In genomic region chr7:142659181-142659681, GRCm38 (mm10) we compare ENCODE assay signal across 8 mouse cellular contexts. TPM values are rescaled to one million over a fixed set of nuclear protein-coding genes. Genes with fewer than 3 reads are reported as not detected.
DNase-seq lines count a peak whose midpoint lies in the region; ATAC-seq lines count a peak whose summit lies in the region.

No protein-coding gene starts in this region.

- peak overlapping the region; percentile 54 for H3K4me3 ChIP-seq in forebrain, embryonic 10.5 days
- peak overlapping the region; percentile 58 for H3K4me3 ChIP-seq in intestine, embryonic 15.5 days (replicated peaks)

- H3K9ac ChIP-seq in intestine, embryonic 15.5 days: peak overlapping the region; percentile 74

- peak; percentile 82 for ATAC-seq in intestine, embryonic 15.5 days

- H3K27me3 ChIP-seq in forebrain, embryonic 10.5 days (ENCODE audit: poor library complexity, severe bottlenecking): peaks cover 100% of the 10 kb centered on the region
- peaks cover 82% of the 10 kb centered on the region for H3K27me3 ChIP-seq in intestine, embryonic 15.5 days (replicated peaks)

- H3K4me2 ChIP-seq in intestine, embryonic 15.5 days (replicated peaks): peak overlapping the region; percentile 73

- H3K4me1 ChIP-seq in forebrain, embryonic 10.5 days: peaks cover 77% of the 10 kb centered on the region
- peaks cover 31% of the 10 kb centered on the region for H3K4me1 ChIP-seq in intestine, embryonic 15.5 days (replicated peaks)

- WGBS in forebrain, embryonic 10.5 days: under 1% methylated on average over 69 of the region's 70 CpGs
- WGBS in intestine, embryonic 15.5 days: under 1% methylated on average over 49 of the region's 70 CpGs

- H3K27ac ChIP-seq in forebrain, embryonic 10.5 days: peak overlapping the region; percentile 84
- H3K27ac ChIP-seq in intestine, embryonic 15.5 days: peak overlapping the region; percentile 92

- DNase-seq in ovary, postnatal 36 days (ENCODE audit: low spot score): peak; percentile 27
- DNase-seq in ovary, adult 18-20 months (ENCODE audit: low spot score): no peak
- no peak for DNase-seq in forebrain, embryonic 10.5 days (ENCODE audit: extremely low spot score, low spot score)
- peak; percentile 73 for DNase-seq in mesoderm, embryonic 11.5 days (ENCODE audit: low read depth, low spot score)
- DNase-seq in layer of hippocampus, adult 9-10 months (ENCODE audit: low spot score): no peak
- DNase-seq in urinary bladder, postnatal 36 days (ENCODE audit: low spot score in 2 of 2): no peak
- no peak for DNase-seq in cerebellum, postnatal 36 days

- no peaks in the 10 kb centered on the region for H3K36me3 ChIP-seq in forebrain, embryonic 10.5 days (replicated peaks)
- H3K36me3 ChIP-seq in intestine, embryonic 15.5 days: 0 out of 2 replicates have a peak, but pooled peaks cover under 1% of the 10 kb centered on the region

- H3K9me3 ChIP-seq in forebrain, embryonic 10.5 days: no peaks in the 10 kb centered on the region
- H3K9me3 ChIP-seq in intestine, embryonic 15.5 days: no peaks in the 10 kb centered on the region

RNA-seq across cellular contexts. Expression of gene Igf2, which starts 7.4 kb away (rescaled TPM):
- 126 and 132 TPM in 2 replicates for polyA plus RNA-seq in forebrain, embryonic 10.5 days (2016; fragmentation: Nextera tagmentation; extraction: Ambion mirVana)
- polyA plus RNA-seq in intestine, embryonic 15.5 days (2015; fragmentation: Nextera tagmentation; extraction: Ambion mirVana): 958 and 978 TPM in 2 replicates

RNA-seq across cellular contexts. Expression of gene Gm49394, which starts 10.5 kb away (rescaled TPM):
- polyA plus RNA-seq in forebrain, embryonic 10.5 days (2016; fragmentation: Nextera tagmentation; extraction: Ambion mirVana): not detected in 2 replicates
- polyA plus RNA-seq in intestine, embryonic 15.5 days (2015; fragmentation: Nextera tagmentation; extraction: Ambion mirVana): 1.0 and 1.4 TPM in 2 replicates

Comparison
In these comparisons a context has a peak if more than half of its experiments do, and no peak if none do; other contexts are left out.
1. DNase-seq: peak in ovary, postnatal 36 days (single experiment) and mesoderm, embryonic 11.5 days (single experiment); none in ovary, adult 18-20 months (single experiment), forebrain, embryonic 10.5 days (single experiment), layer of hippocampus, adult 9-10 months (single experiment), urinary bladder, postnatal 36 days (0 of 2) and cerebellum, postnatal 36 days (0 of 2).